26 mouse cellular contexts compared by ENCODE assay signal in the genomic region with DNA sequence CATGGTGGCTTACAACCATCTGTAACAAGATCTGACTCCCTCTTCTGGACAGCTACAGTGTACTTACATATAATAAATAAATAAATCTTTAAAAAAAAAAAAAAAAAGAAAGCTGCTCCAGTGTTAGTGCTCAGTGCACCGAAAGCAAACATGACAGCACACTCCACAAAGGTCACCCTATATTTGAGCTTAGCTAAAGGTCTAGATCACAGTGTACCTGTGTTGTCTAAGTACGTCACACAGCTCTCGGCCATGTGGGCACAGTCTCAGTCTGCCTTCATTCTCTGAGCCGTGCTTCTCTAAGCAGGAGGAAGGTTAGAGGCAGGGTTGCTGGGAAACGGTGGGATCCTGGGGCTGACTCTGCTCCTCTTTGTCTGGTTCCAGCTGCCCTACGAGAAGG. TPM values are rescaled to one million over a fixed set of nuclear protein-coding genes. Genes with fewer than 3 reads are reported as not detected.
"Had no signal": no experiment of that assay in that cellular context is flagged by ENCODE, and none has a peak within 500 bp of the region (broad histone marks: within the 10 kb centered on the region; RNA-seq: fewer than 3 reads in every experiment).

No protein-coding gene starts in this region.

- H3K9ac ChIP-seq: forebrain, postnatal 0 days; heart, embryonic 13.5 days; heart, embryonic 15.5 days; hindbrain, embryonic 13.5 days; hindbrain, embryonic 15.5 days; kidney, embryonic 15.5 days; limb, embryonic 13.5 days had no signal

- ATAC-seq: forebrain, postnatal 0 days; hindbrain, postnatal 0 days; intestine, embryonic 16.5 days had no signal

- H3K9me3 ChIP-seq: heart, embryonic 13.5 days; heart, embryonic 15.5 days; hindbrain, embryonic 13.5 days; hindbrain, embryonic 15.5 days; kidney, embryonic 15.5 days; limb, embryonic 13.5 days had no signal

- DNase-seq: forebrain, postnatal 0 days; gastrocnemius, postnatal 14 days; gastrocnemius, postnatal 36 days; heart, adult 11 months; heart, adult 2 months; heart, postnatal 14 days; heart, postnatal 36 days; kidney, adult 11 months; kidney, adult 2 months; kidney, adult 9 months; kidney, postnatal 14 days; kidney, postnatal 36 days; layer of hippocampus, adult 9-11 months; layer of hippocampus, postnatal 36 days; left cerebral cortex, postnatal 4 days had no signal

- H3K4me3 ChIP-seq: heart, adult 2 months; heart, embryonic 13.5 days; heart, embryonic 15.5 days; hindbrain, embryonic 13.5 days; hindbrain, embryonic 15.5 days; kidney, embryonic 15.5 days; limb, embryonic 13.5 days had no signal

- H3K4me2 ChIP-seq: heart, embryonic 11.5 days; heart, embryonic 13.5 days; heart, embryonic 15.5 days; hindbrain, embryonic 13.5 days; hindbrain, embryonic 15.5 days; kidney, embryonic 15.5 days; limb, embryonic 13.5 days had no signal

- H3K4me1 ChIP-seq: hindbrain, embryonic 13.5 days; hindbrain, embryonic 15.5 days; kidney, embryonic 15.5 days; limb, embryonic 13.5 days had no signal

- H3K27me3 ChIP-seq: heart, embryonic 13.5 days; heart, embryonic 15.5 days; hindbrain, embryonic 13.5 days; hindbrain, embryonic 15.5 days; kidney, embryonic 15.5 days; limb, embryonic 13.5 days had no signal

- H3K27ac ChIP-seq: heart, adult 2 months; heart, embryonic 13.5 days; heart, embryonic 15.5 days; hindbrain, embryonic 13.5 days; hindbrain, embryonic 15.5 days; hindbrain, postnatal 0 days; kidney, embryonic 15.5 days; kidney, postnatal 0 days; limb, embryonic 13.5 days had no signal

- H3K36me3 ChIP-seq: heart, embryonic 15.5 days; hindbrain, embryonic 13.5 days; hindbrain, embryonic 15.5 days had no signal

RNA-seq across cellular contexts. Expression of a gene that starts 33.7 kb away (rescaled TPM):
- polyA plus RNA-seq: intestine, embryonic 14.5 days; intestine, embryonic 16.5 days had no signal
